Mouse (Mus musculus): ENCODE measurements around the gene Pald1.

- no peak for TF ChIP-seq ZNF384 (IDR thresholded peaks at IDR 0.05; ENCODE audit: low read depth, low read length)
- TF ChIP-seq HCFC1 (IDR thresholded peaks at IDR 0.05; ENCODE audit: borderline replicate concordance, insufficient read depth, low read length) = no peak
Measured at GRCm38 (mm10) chr10:61417046-61417445, 33.7 kb upstream of the Pald1 start.

All from ES-E14 (cell line).